Mouse (Mus musculus): ENCODE measurements around the gene Med21. TPM values are rescaled to one million over a fixed set of nuclear protein-coding genes. Genes with fewer than 3 reads are reported as not detected.

Gene Med21
- polyA plus RNA-seq (2014; fragmentation: Nextera tagmentation; extraction: Ambion mirVana): 153 and 156 TPM in 2 replicates

DNA sequence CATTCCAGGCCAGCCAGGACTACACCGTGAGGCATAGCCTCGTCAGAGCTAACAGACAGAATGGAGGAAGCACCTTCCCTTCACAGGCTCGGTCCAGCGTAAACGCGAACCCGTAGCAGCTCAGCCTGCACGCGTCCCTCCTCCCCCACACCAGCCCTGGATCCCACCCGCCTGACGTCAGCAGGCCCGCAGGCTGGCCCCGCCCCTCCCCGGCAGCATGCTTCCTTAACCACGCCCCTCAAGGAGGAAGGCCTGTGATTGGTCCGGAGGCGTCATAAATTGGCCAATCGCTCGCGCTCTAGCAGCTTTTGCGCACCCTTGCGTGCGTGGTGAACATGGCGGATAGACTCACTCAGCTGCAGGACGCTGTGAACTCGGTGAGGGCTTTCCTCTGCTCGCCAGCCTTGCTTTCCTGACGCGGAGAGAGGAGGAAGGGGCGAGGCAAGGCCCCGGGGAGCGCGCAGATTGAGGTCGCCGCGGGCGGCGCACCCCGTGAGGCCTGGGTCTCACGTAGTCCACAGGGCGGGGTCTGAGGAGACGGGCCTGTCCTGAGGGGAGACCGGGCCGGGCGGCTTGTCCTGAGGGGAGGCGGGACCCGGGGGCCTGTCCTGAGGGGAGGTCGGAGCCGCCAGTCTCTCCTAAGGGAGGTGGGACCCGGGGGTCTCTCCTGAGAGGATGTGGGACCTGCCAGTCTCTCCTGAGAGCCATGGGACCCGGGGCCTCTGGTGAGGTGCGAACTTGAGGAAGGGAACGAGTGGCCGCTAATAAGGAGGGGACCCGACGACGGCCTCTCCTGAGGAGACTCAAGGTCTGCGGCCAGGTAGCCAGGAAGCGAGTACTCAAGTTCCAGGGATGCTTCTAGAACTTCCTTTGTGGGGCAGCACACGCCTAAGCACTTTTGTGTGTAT, at the start of gene Med21, which contains the start of gene Tm7sf3:
Gene Med21, plus strand, starts transcription at position 272 of the 908 bp plus-strand sequence.
Gene Tm7sf3, minus strand, starts transcription at position 549 of the 908 bp plus-strand sequence.
- ATAC-seq (ENCODE audit: insufficient number of reproducible peaks, insufficient read depth, low FRiP score, low read depth): peak; percentile 97
- peaks cover 5 to 7% of the 10 kb centered on the region in 2 experiments; a peak in 3 of 4 replicates for H3K4me1 ChIP-seq (ENCODE audit: control insufficient read depth in 2 of 2, insufficient read depth in 2 of 2, low read length in 2 of 2)
- no peaks in the 10 kb centered on the region for H3K36me3 ChIP-seq (ENCODE audit: control insufficient read depth, insufficient read depth, low read length)
- no peaks in the 10 kb centered on the region for H3K9me3 ChIP-seq (ENCODE audit: control insufficient read depth, low read length)
- WGBS: under 1% methylated on average over 59 of the region's 60 CpGs
- peak within 1 kb of the TSS; percentile 79 for H3K4me3 ChIP-seq (ENCODE audit: control insufficient read depth in 1 of 2, insufficient read depth in 1 of 2, low read depth in 1 of 2, low read length in 2 of 2)
- peak within 1 kb of the TSS; percentile 88 to 91 for H3K27ac ChIP-seq (replicated peaks in 1 of 2; ENCODE audit: control insufficient read depth in 1 of 2, insufficient read depth in 1 of 2, low read depth in 2 of 2, low read length in 2 of 2)
- H3K9ac ChIP-seq (ENCODE audit: low read length): peak within 1 kb of the TSS; percentile 86
- no peaks in the 10 kb centered on the region for H3K27me3 ChIP-seq (ENCODE audit: control insufficient read depth, insufficient read depth, low read length)
- H3K4me2 ChIP-seq (ENCODE audit: low read length): peak within 1 kb of the TSS; percentile 85

- Histone ChIP-seq H3K27me3 (ENCODE audit: control insufficient read depth, insufficient read depth, low read length) (no peaks in the 10 kb centered on the region), H3K9me3 (ENCODE audit: control insufficient read depth, low read length) (no peaks in the 10 kb centered on the region), H3K27ac (replicated peaks in 1 of 2; ENCODE audit: control insufficient read depth in 1 of 2, insufficient read depth in 1 of 2, low read depth in 2 of 2, low read length in 2 of 2) (no peak overlapping the region), H3K4me3 (ENCODE audit: control insufficient read depth in 1 of 2, insufficient read depth in 1 of 2, low read depth in 1 of 2, low read length in 2 of 2) (no peak overlapping the region), H3K4me1 (ENCODE audit: control insufficient read depth in 2 of 2, insufficient read depth in 2 of 2, low read length in 2 of 2) (no peaks in the 10 kb centered on the region), H3K9ac (ENCODE audit: low read length) (no peak overlapping the region), H3K4me2 (ENCODE audit: low read length) (no peak overlapping the region), H3K36me3 (ENCODE audit: control insufficient read depth, insufficient read depth, low read length) (peaks cover 96% of the 10 kb centered on the region)
- ATAC-seq (ENCODE audit: insufficient number of reproducible peaks, insufficient read depth, low FRiP score, low read depth): no peak
- 75% methylated on average over 4 of the region's 4 CpGs for WGBS
Observed at GRCm38 (mm10) chr6:146602601-146603000, 39.7 kb upstream of the Med21 start.

GRCm38 (mm10) chr6:146603651-146604050, 38.7 kb upstream of the Med21 start:
- WGBS: 82% methylated on average over 10 of the region's 10 CpGs
- H3K36me3 ChIP-seq (ENCODE audit: control insufficient read depth, insufficient read depth, low read length): peaks cover 97% of the 10 kb centered on the region
- ATAC-seq (ENCODE audit: insufficient number of reproducible peaks, insufficient read depth, low FRiP score, low read depth): no peak

DNA sequence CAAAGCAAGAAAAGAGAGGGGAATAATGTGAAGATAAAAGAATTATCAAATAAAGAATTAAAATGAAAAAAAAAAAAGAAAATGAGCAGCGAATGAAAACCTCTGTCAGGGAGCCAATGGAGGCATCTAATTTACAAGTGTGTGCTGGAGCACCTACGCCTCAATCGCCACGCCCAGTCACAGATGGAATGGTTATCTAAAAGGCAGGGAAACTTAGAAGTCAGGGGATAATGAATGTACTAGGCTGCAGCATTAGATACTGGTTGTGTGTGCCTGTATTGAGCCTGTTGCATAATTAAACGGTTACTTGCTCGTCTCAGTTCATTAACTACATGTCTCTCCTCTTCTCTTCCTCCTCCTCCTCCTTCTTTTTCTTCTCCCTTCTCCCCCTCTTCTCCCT, 31.0 kb upstream of the Med21 start:
- no peak for ATAC-seq (ENCODE audit: insufficient number of reproducible peaks, insufficient read depth, low FRiP score, low read depth)
- WGBS: 90% methylated on average over 6 of the region's 6 CpGs
- Histone ChIP-seq H3K4me3 (ENCODE audit: control insufficient read depth in 1 of 2, insufficient read depth in 1 of 2, low read depth in 1 of 2, low read length in 2 of 2) (no peak overlapping the region), H3K27me3 (ENCODE audit: control insufficient read depth, insufficient read depth, low read length) (no peaks in the 10 kb centered on the region), H3K9me3 (ENCODE audit: control insufficient read depth, low read length) (no peaks in the 10 kb centered on the region), H3K9ac (ENCODE audit: low read length) (no peak overlapping the region), H3K27ac (replicated peaks in 1 of 2; ENCODE audit: control insufficient read depth in 1 of 2, insufficient read depth in 1 of 2, low read depth in 2 of 2, low read length in 2 of 2) (no peak overlapping the region), H3K36me3 (ENCODE audit: control insufficient read depth, insufficient read depth, low read length) (peaks cover 95% of the 10 kb centered on the region), H3K4me2 (ENCODE audit: low read length) (no peak overlapping the region), H3K4me1 (ENCODE audit: control insufficient read depth in 2 of 2, insufficient read depth in 2 of 2, low read length in 2 of 2) (no peaks in the 10 kb centered on the region)

More at GRCm38 (mm10) chr6:146603651-146604050, 38.7 kb upstream of the Med21 start:
- no peak overlapping the region for H3K9ac ChIP-seq (ENCODE audit: low read length)
- no peaks in the 10 kb centered on the region for H3K9me3 ChIP-seq (ENCODE audit: control insufficient read depth, low read length)
- H3K4me1 ChIP-seq (ENCODE audit: control insufficient read depth in 2 of 2, insufficient read depth in 2 of 2, low read length in 2 of 2): no peaks in the 10 kb centered on the region
- no peaks in the 10 kb centered on the region for H3K27me3 ChIP-seq (ENCODE audit: control insufficient read depth, insufficient read depth, low read length)
- no peak overlapping the region for H3K27ac ChIP-seq (replicated peaks in 1 of 2; ENCODE audit: control insufficient read depth in 1 of 2, insufficient read depth in 1 of 2, low read depth in 2 of 2, low read length in 2 of 2)
- H3K4me2 ChIP-seq (ENCODE audit: low read length): no peak overlapping the region
- H3K4me3 ChIP-seq (ENCODE audit: control insufficient read depth in 1 of 2, insufficient read depth in 1 of 2, low read depth in 1 of 2, low read length in 2 of 2): no peak overlapping the region

- H3K27ac ChIP-seq (replicated peaks in 1 of 2; ENCODE audit: control insufficient read depth in 1 of 2, insufficient read depth in 1 of 2, low read depth in 2 of 2, low read length in 2 of 2): no peak overlapping the region
- H3K27me3 ChIP-seq (ENCODE audit: control insufficient read depth, insufficient read depth, low read length): no peaks in the 10 kb centered on the region
- H3K9me3 ChIP-seq (ENCODE audit: control insufficient read depth, low read length): no peaks in the 10 kb centered on the region
- ATAC-seq (ENCODE audit: insufficient number of reproducible peaks, insufficient read depth, low FRiP score, low read depth): no peak
- no peak overlapping the region for H3K9ac ChIP-seq (ENCODE audit: low read length)
- 89% methylated on average over 7 of the region's 7 CpGs for WGBS
- no peak overlapping the region for H3K4me2 ChIP-seq (ENCODE audit: low read length)
- H3K4me3 ChIP-seq (ENCODE audit: control insufficient read depth in 1 of 2, insufficient read depth in 1 of 2, low read depth in 1 of 2, low read length in 2 of 2): no peak overlapping the region
- H3K36me3 ChIP-seq (ENCODE audit: control insufficient read depth, insufficient read depth, low read length): peaks cover 95% of the 10 kb centered on the region
- H3K4me1 ChIP-seq (ENCODE audit: control insufficient read depth in 2 of 2, insufficient read depth in 2 of 2, low read length in 2 of 2): no peaks in the 10 kb centered on the region
Observed at GRCm38 (mm10) chr6:146611897-146612296, 30.4 kb upstream of the Med21 start.

GRCm38 (mm10) chr6:146612736-146613135, 29.6 kb upstream of the Med21 start:
- no peak overlapping the region for H3K27ac ChIP-seq (replicated peaks in 1 of 2; ENCODE audit: control insufficient read depth in 1 of 2, insufficient read depth in 1 of 2, low read depth in 2 of 2, low read length in 2 of 2)
- no peak overlapping the region for H3K4me3 ChIP-seq (ENCODE audit: control insufficient read depth in 1 of 2, insufficient read depth in 1 of 2, low read depth in 1 of 2, low read length in 2 of 2)
- H3K9ac ChIP-seq (ENCODE audit: low read length): no peak overlapping the region
- H3K4me1 ChIP-seq (ENCODE audit: control insufficient read depth in 2 of 2, insufficient read depth in 2 of 2, low read length in 2 of 2): no peaks in the 10 kb centered on the region
- H3K9me3 ChIP-seq (ENCODE audit: control insufficient read depth, low read length): no peaks in the 10 kb centered on the region
- 90% methylated on average over 5 of the region's 5 CpGs for WGBS
- no peak for ATAC-seq (ENCODE audit: insufficient number of reproducible peaks, insufficient read depth, low FRiP score, low read depth)
- no peaks in the 10 kb centered on the region for H3K27me3 ChIP-seq (ENCODE audit: control insufficient read depth, insufficient read depth, low read length)
- no peak overlapping the region for H3K4me2 ChIP-seq (ENCODE audit: low read length)
- peaks cover 95% of the 10 kb centered on the region for H3K36me3 ChIP-seq (ENCODE audit: control insufficient read depth, insufficient read depth, low read length)

DNA sequence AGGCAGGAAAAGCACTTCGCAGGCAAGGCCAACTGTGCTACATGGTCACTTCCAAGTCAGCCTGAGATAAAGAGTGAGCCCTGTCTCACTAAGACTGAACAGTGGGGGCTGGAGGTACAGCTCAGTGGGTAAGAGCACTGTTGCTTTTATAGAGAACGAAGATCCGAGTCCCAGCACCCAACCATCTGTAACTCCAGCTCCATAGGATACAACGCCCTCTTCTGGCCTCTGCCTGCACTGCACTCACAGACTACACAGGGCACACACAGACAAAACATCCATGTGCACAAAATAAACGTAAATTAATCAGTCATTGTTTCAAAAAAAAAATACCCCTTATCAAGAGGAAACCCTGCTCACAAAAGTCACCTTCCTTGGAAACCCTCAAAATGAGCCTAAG, 28.4 kb upstream of the Med21 start:
- Histone ChIP-seq H3K9ac (ENCODE audit: low read length) (no peak overlapping the region), H3K36me3 (ENCODE audit: control insufficient read depth, insufficient read depth, low read length) (peaks cover 95% of the 10 kb centered on the region), H3K4me2 (ENCODE audit: low read length) (no peak overlapping the region), H3K4me1 (ENCODE audit: control insufficient read depth in 2 of 2, insufficient read depth in 2 of 2, low read length in 2 of 2) (no peaks in the 10 kb centered on the region), H3K4me3 (ENCODE audit: control insufficient read depth in 1 of 2, insufficient read depth in 1 of 2, low read depth in 1 of 2, low read length in 2 of 2) (no peak overlapping the region), H3K27me3 (ENCODE audit: control insufficient read depth, insufficient read depth, low read length) (no peaks in the 10 kb centered on the region), H3K9me3 (ENCODE audit: control insufficient read depth, low read length) (no peaks in the 10 kb centered on the region), H3K27ac (replicated peaks in 1 of 2; ENCODE audit: control insufficient read depth in 1 of 2, insufficient read depth in 1 of 2, low read depth in 2 of 2, low read length in 2 of 2) (no peak overlapping the region)
- WGBS: 89% methylated on average over 5 of the region's 5 CpGs
- no peak for ATAC-seq (ENCODE audit: insufficient number of reproducible peaks, insufficient read depth, low FRiP score, low read depth)

Measured in heart, embryonic 14.5 days (tissue).